Mouse (Mus musculus): ENCODE measurements around the gene Ttc23. TPM values are rescaled to one million over a fixed set of nuclear protein-coding genes. Genes with fewer than 3 reads are reported as not detected.

Gene Ttc23
- polyA plus RNA-seq, 1 experiment from 2014 or later = 47.3 TPM

DNA sequence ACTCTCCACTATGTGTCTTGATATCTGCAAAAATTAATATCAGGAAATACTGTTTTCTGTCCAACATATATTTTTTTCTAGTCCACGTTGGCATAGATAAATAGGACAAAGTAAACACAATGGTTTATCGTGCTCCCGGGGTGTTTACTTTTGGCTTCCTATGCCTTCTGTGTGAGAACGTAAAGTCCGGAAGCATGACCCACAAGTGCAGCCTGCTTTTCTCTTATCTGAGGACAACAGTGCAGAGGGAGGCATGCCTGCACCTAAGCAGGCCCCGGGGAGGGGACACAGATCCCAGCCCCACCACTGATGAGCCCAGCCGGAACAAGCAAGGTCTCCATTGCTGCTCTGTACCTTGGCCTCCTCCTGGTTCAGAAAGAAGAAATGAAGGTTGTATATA lies 63.0 kb downstream of the Ttc23 start:
- WGBS = 91% methylated on average over 7 of the region's 7 CpGs
- H3K4me3 ChIP-seq = no peak overlapping the region
- no peak overlapping the region for H3K27ac ChIP-seq (replicated peaks)
- peaks cover 15% of the 10 kb centered on the region for H3K4me1 ChIP-seq
- peaks cover 74% of the 10 kb centered on the region for H3K36me3 ChIP-seq (replicated peaks)
- no peak for DNase-seq (ENCODE audit: low spot score)
- H3K27me3 ChIP-seq (replicated peaks; ENCODE audit: low read depth, poor library complexity, severe bottlenecking) = no peaks in the 10 kb centered on the region
- no peaks in the 10 kb centered on the region; the same call in 1 of the 2 replicates for H3K9me3 ChIP-seq

DNA sequence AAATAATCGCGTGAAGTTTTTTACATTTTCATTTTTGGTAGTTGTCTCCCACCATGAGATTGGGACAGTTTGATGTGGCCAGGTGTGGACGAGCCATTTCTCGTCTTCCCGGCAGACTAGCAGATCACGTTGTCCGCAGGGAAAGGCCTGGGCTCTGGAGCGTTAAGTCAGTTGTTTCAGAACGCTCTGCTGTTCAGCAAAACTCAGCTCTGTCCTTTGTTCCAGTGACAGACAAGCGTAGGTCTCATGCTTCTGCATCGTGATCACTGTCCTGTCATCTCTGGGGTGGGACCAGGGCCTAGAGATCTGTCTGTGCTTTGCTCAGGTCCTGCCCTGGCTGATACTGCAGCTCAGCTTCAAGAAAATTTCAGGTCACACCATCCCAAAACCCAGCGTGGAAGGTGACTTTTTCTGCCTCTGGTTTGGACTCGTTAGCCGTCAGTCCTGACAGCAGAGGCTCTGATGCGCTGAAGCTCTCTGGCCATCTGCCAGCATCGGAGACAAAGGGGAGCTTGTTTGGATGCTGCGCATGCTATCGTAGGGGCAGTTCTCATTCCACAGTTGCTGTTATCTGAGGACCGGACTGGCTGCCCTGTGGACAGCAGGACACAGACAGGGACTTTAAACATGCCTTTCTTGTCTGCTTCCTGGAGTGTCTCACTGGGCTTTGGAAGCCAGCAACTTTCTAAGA lies 66.8 kb downstream of the Ttc23 start:
- no peak overlapping the region for H3K4me3 ChIP-seq
- H3K27me3 ChIP-seq (replicated peaks; ENCODE audit: low read depth, poor library complexity, severe bottlenecking) = no peaks in the 10 kb centered on the region
- 47% methylated on average over 19 of the region's 19 CpGs for WGBS
- H3K27ac ChIP-seq (replicated peaks) = peak overlapping the region; percentile 48
- H3K4me1 ChIP-seq = peaks cover 24% of the 10 kb centered on the region
- peaks cover 80% of the 10 kb centered on the region for H3K36me3 ChIP-seq (replicated peaks)
- peak; percentile 64 for DNase-seq (ENCODE audit: low spot score)
- no peaks in the 10 kb centered on the region; the same call in 1 of the 2 replicates for H3K9me3 ChIP-seq

DNA sequence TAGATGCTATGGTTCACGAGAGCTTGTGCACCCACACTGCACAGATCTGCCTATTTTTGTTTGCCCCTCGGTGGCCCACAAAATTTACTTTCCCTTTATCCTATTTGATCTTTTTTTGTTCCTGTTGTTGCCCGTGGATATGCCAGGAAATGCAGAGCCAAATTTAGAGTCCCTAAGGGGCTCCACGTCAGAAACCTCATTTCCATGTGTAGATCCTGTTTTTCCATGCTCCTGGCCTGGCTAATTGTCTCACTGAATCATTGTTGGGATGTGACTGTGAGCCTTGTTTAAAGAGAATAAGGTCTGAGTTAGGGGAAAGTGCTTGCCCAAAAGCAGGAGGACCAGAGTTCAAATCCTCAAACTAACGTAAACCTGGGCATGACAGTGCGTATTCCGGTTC lies 68.0 kb downstream of the Ttc23 start:
- no peaks in the 10 kb centered on the region for H3K27me3 ChIP-seq (replicated peaks; ENCODE audit: low read depth, poor library complexity, severe bottlenecking)
- 65% methylated on average over 7 of the region's 7 CpGs for WGBS
- H3K4me3 ChIP-seq = no peak overlapping the region

GRCm38 (mm10) chr7:67716213-67716878 lies 69.1 kb downstream of the Ttc23 start:
- H3K27me3 ChIP-seq (replicated peaks; ENCODE audit: low read depth, poor library complexity, severe bottlenecking) = no peaks in the 10 kb centered on the region
- no peaks in the 10 kb centered on the region; the same call in 1 of the 2 replicates for H3K9me3 ChIP-seq
- H3K36me3 ChIP-seq (replicated peaks) = peaks cover 76% of the 10 kb centered on the region
- H3K27ac ChIP-seq (replicated peaks) = 0 out of 2 replicates have a peak overlapping the region, but pooled peaks have one; percentile 6
- peaks cover 26% of the 10 kb centered on the region for H3K4me1 ChIP-seq
- DNase-seq (ENCODE audit: low spot score) = no peak
- H3K4me3 ChIP-seq = no peak overlapping the region
- WGBS = 84% methylated on average over 10 of the region's 11 CpGs

More for the DNA sequence above, 68.0 kb downstream of the Ttc23 start:
- H3K27ac ChIP-seq (replicated peaks) = peak overlapping the region; percentile 48; the same call in 1 of the 2 replicates
- peaks cover 79% of the 10 kb centered on the region for H3K36me3 ChIP-seq (replicated peaks)
- H3K4me1 ChIP-seq = peaks cover 25% of the 10 kb centered on the region
- no peak for DNase-seq (ENCODE audit: low spot score)
- H3K9me3 ChIP-seq = no peaks in the 10 kb centered on the region; the same call in 1 of the 2 replicates

DNA sequence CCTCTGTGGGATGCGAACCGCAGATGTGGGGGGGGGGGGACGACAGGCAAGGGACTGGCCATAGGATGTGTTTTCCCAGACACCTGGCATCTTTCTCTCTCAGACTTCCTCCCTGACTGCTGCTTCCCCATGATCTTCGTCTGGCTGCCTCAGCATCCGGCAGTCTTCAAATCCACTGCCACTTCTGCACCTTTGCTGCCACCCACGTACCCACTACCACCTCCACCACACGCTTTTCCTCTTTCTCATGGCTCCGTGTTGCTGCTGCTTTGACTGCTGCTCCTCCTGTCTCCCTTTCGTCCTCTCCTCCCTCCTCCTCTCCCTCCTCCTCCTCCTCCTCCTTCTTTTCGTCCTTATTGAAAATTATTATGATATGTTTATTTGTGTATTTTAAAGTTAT lies 69.7 kb downstream of the Ttc23 start:
- no peak for DNase-seq (ENCODE audit: low spot score)
- H3K27ac ChIP-seq (replicated peaks) = 0 out of 2 replicates have a peak overlapping the region, but pooled peaks have one; percentile 6
- 90% methylated on average over 10 of the region's 10 CpGs for WGBS
- H3K9me3 ChIP-seq = no peaks in the 10 kb centered on the region; the same call in 1 of the 2 replicates
- no peak overlapping the region for H3K4me3 ChIP-seq
- H3K36me3 ChIP-seq (replicated peaks) = peaks cover 70% of the 10 kb centered on the region
- no peaks in the 10 kb centered on the region for H3K27me3 ChIP-seq (replicated peaks; ENCODE audit: low read depth, poor library complexity, severe bottlenecking)
- peaks cover 26% of the 10 kb centered on the region for H3K4me1 ChIP-seq

GRCm38 (mm10) chr7:67717520-67717919 lies 70.3 kb downstream of the Ttc23 start:
- no peak overlapping the region for H3K27ac ChIP-seq (replicated peaks)
- no peak overlapping the region for H3K4me3 ChIP-seq
- peaks cover 70% of the 10 kb centered on the region for H3K36me3 ChIP-seq (replicated peaks)
- WGBS = 93% methylated on average over 3 of the region's 3 CpGs
- H3K9me3 ChIP-seq = no peaks in the 10 kb centered on the region; the same call in 1 of the 2 replicates
- H3K27me3 ChIP-seq (replicated peaks; ENCODE audit: low read depth, poor library complexity, severe bottlenecking) = no peaks in the 10 kb centered on the region
- no peak for DNase-seq (ENCODE audit: low spot score)
- peaks cover 26% of the 10 kb centered on the region for H3K4me1 ChIP-seq

DNA sequence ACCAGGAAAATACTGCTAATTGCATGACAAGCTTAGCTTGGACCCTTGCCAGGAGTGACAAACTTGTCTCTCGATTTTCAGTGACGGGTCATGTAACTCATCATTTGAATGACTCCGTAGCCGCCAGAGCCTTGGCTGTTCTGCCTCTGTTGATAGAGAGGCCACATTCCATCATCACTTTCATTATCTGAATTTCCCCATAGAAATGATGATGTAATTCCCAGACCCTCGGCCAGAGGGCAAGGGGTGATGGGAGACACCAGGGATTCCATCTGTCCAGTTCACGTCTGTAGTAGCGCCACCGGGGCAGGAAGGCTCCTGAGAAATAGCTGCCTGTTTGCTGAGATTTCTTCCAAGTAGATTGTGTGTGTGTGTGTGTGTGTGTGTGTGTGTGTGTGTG lies 71.6 kb downstream of the Ttc23 start:
- H3K4me3 ChIP-seq = no peak overlapping the region
- no peak for DNase-seq (ENCODE audit: low spot score)
- H3K4me1 ChIP-seq = peaks cover 25% of the 10 kb centered on the region
- H3K27me3 ChIP-seq (replicated peaks; ENCODE audit: low read depth, poor library complexity, severe bottlenecking) = no peaks in the 10 kb centered on the region
- no peak overlapping the region for H3K27ac ChIP-seq (replicated peaks)
- H3K36me3 ChIP-seq (replicated peaks) = peaks cover 66% of the 10 kb centered on the region
- WGBS = 82% methylated on average over 8 of the region's 8 CpGs
- no peaks in the 10 kb centered on the region for H3K9me3 ChIP-seq

DNA sequence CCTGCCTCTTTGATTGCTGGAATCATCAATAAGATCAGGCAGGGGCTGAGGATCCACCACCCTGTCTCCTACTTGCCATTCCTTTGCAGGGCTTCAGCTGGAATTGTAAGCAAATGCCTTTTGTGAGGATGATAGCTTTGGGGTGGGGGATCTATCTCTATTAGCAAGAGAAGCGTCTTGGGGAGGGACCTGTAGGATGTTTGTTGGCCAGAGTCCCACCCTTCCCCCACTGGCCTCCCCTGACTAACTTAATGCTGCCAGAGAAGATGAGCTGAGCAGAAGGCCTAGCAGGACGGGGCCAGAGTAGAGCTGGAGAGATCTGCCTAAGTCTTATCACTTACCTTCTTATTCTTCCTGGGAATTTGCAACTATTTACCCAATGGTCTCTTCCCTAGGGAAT lies 75.0 kb downstream of the Ttc23 start:
- Histone ChIP-seq H3K36me3 (replicated peaks) (peaks cover 78% of the 10 kb centered on the region), H3K27me3 (replicated peaks; ENCODE audit: low read depth, poor library complexity, severe bottlenecking) (no peaks in the 10 kb centered on the region), H3K4me3 (no peak overlapping the region), H3K4me1 (peaks cover 10% of the 10 kb centered on the region; the same call in 1 of the 2 replicates), H3K27ac (replicated peaks) (no peak overlapping the region), H3K9me3 (no peaks in the 10 kb centered on the region)
- no peak for DNase-seq (ENCODE audit: low spot score)
- 44% methylated on average over 2 of the region's 2 CpGs for WGBS

- no peaks in the 10 kb centered on the region for H3K27me3 ChIP-seq (replicated peaks; ENCODE audit: low read depth, poor library complexity, severe bottlenecking)
- H3K27ac ChIP-seq (replicated peaks) = no peak overlapping the region
- peaks cover 10% of the 10 kb centered on the region; the same call in 1 of the 2 replicates for H3K4me1 ChIP-seq
- 64% methylated on average over 4 of the region's 4 CpGs for WGBS
- H3K9me3 ChIP-seq = no peaks in the 10 kb centered on the region
- DNase-seq (ENCODE audit: low spot score) = no peak
- H3K36me3 ChIP-seq (replicated peaks) = peaks cover 79% of the 10 kb centered on the region
- H3K4me3 ChIP-seq = no peak overlapping the region
Observed at GRCm38 (mm10) chr7:67724536-67724935, 77.3 kb downstream of the Ttc23 start.

DNA sequence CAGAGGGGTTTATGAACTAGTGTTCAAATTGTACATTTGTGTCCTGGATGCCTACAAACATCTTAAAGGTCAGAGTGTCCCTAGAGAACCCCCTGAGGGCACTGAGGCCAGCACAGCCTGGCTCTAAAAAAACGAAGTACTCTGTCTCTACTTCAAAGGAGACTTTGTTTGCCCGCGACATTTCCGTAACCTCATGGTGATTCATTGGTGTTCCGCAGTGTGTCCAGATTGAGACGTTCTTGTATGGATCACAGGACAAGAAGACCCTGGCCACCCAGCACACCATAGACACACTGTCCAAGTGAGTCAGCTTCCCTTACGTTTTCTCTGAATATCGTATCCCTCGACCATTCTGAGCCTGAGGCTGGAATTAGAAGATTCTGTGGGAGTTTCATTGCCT lies 77.8 kb downstream of the Ttc23 start:
- H3K9me3 ChIP-seq = no peaks in the 10 kb centered on the region
- no peak for DNase-seq (ENCODE audit: low spot score)
- H3K4me3 ChIP-seq = no peak overlapping the region
- H3K4me1 ChIP-seq = peaks cover 10% of the 10 kb centered on the region; the same call in 1 of the 2 replicates
- H3K27me3 ChIP-seq (replicated peaks; ENCODE audit: low read depth, poor library complexity, severe bottlenecking) = no peaks in the 10 kb centered on the region
- WGBS = 36% methylated on average over 9 of the region's 9 CpGs
- peaks cover 74% of the 10 kb centered on the region for H3K36me3 ChIP-seq (replicated peaks)
- H3K27ac ChIP-seq (replicated peaks) = no peak overlapping the region

DNA sequence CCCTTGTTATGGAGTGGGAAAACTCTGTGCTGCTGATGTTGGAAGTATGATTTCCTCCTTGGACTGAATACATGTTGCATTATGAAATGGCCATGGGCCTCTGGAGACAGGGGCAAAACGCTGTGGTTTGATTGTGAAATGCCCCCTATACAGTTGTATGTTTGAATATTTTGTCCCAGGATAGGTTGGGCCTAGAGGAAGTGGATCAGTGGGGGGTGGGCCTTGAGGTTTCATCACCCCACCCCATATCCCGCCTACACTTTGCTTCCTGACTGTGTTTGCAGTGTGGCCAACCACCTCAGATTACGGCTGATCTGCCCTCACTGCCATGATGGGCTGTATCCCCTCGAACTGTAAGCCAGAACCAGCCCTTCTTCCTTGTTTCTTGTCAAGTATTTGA lies 81.0 kb downstream of the Ttc23 start:
- Histone ChIP-seq H3K36me3 (replicated peaks) (peaks cover 52% of the 10 kb centered on the region), H3K27ac (replicated peaks) (no peak overlapping the region), H3K4me1 (peaks cover 9% of the 10 kb centered on the region; the same call in 1 of the 2 replicates), H3K4me3 (no peak overlapping the region), H3K27me3 (replicated peaks; ENCODE audit: low read depth, poor library complexity, severe bottlenecking) (no peaks in the 10 kb centered on the region), H3K9me3 (no peaks in the 10 kb centered on the region)
- DNase-seq (ENCODE audit: low spot score) = no peak
- 90% methylated on average over 4 of the region's 4 CpGs for WGBS

GRCm38 (mm10) chr7:67728809-67729208 lies 81.6 kb downstream of the Ttc23 start:
- DNase-seq (ENCODE audit: low spot score) = no peak
- no peaks in the 10 kb centered on the region for H3K27me3 ChIP-seq (replicated peaks; ENCODE audit: low read depth, poor library complexity, severe bottlenecking)
- no peak overlapping the region for H3K4me3 ChIP-seq
- WGBS = 93% methylated on average over 4 of the region's 4 CpGs
- H3K27ac ChIP-seq (replicated peaks) = no peak overlapping the region
- peaks cover 11% of the 10 kb centered on the region; the same call in 1 of the 2 replicates for H3K4me1 ChIP-seq
- H3K36me3 ChIP-seq (replicated peaks) = peaks cover 55% of the 10 kb centered on the region
- no peaks in the 10 kb centered on the region for H3K9me3 ChIP-seq

All from embryonic facial prominence, embryonic 10.5 days (tissue).